Mouse (Mus musculus): ENCODE measurements at regions not wholly inside any gene's neighbourhood (a gene's known extent, or its start where the extent isn't known, plus 50 kb on each side); places are given as distances from the start of the nearest gene placed in this dataset.

DNA sequence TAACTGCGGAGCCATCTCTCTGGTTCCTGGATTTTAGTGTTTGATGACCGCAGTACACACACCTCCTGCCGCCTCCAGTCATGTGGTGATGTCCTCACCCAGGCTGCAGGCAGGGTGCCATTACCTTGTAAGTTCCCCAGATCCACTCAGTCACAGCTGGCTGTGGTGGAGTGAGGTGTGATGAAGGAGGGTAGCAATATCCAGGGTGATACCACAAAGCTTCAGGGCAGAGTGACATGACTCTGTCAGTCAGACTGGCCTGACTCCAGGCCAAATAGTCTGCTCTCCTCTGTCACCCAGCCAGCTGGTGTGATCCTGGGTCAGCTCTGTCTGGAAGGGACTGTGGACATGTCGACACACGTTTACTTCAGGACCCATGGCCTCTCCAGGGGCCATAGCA, 183.7 kb downstream of the Utp6 start:
- WGBS: 67% methylated on average over 5 of the region's 5 CpGs
- H3K4me1 ChIP-seq (ENCODE audit: control insufficient read depth, insufficient read depth, low read length): peaks cover 10% of the 10 kb centered on the region
- DNase-seq: no peak
- TF ChIP-seq POLR2A (IDR thresholded peaks at IDR 0.05; ENCODE audit: borderline replicate concordance, extremely low read depth, low read depth, low read length) (no peak), CTCF (IDR thresholded peaks at IDR 0.05; ENCODE audit: insufficient read depth, low read length) (no peak)
- no peak overlapping the region for H3K4me3 ChIP-seq (replicated peaks; ENCODE audit: extremely low read depth, low read depth, low read length)

DNA sequence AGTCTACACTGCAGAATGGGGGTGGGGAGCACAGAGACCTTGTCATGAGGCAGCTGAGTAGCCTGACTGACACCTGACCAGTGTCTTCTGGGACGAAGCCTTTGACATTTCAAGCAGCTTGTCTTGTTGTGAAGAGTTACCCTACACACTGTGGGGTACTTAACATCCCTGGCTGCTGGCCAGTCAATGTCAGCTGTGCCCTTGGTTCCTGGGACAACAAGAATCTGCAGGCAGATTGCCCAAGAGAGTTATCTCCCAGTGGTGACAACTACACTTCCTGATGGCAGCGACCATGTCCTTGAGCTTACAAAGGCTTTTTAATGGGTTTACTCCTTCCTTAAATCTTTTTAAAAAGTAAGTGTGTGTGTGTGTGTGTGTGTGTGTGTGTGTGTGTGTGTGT, 184.2 kb downstream of the Utp6 start:
- DNase-seq: no peak

DNA sequence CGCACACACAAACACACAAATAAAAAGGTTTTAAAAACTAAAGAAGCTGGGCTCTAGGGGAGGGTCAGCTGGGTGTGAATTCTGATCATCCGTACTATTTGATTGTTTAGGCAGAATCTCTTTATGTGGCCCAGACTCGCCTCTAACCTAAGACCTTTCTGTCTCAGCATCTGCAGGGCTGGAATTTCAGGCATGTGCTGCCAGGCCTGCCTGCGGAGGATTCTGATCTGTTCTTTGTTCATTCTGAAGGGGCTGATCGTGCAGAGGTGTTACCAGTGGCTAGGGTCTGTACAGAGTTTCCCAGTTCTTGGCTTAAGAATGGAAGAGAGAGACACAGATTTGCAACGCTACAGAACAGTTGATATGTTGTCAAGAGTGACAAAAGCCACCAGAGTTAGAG, 185.6 kb downstream of the Rab11fip4 start:
- peaks cover 12% of the 10 kb centered on the region for H3K4me1 ChIP-seq (ENCODE audit: control insufficient read depth, insufficient read depth, low read length)
- DNase-seq: no peak
- WGBS: 83% methylated on average over 6 of the region's 6 CpGs
- no peak overlapping the region for H3K4me3 ChIP-seq (replicated peaks; ENCODE audit: extremely low read depth, low read depth, low read length)
- TF ChIP-seq POLR2A (IDR thresholded peaks at IDR 0.05; ENCODE audit: borderline replicate concordance, extremely low read depth, low read depth, low read length) (no peak), CTCF (IDR thresholded peaks at IDR 0.05; ENCODE audit: insufficient read depth, low read length) (no peak)

More for the DNA sequence above, 184.2 kb downstream of the Utp6 start:
- peaks cover 12% of the 10 kb centered on the region for H3K4me1 ChIP-seq (ENCODE audit: control insufficient read depth, insufficient read depth, low read length)
- no peak for TF ChIP-seq CTCF (IDR thresholded peaks at IDR 0.05; ENCODE audit: insufficient read depth, low read length)
- no peak for TF ChIP-seq POLR2A (IDR thresholded peaks at IDR 0.05; ENCODE audit: borderline replicate concordance, extremely low read depth, low read depth, low read length)
- 18% methylated on average over 2 of the region's 2 CpGs for WGBS
- H3K4me3 ChIP-seq (replicated peaks; ENCODE audit: extremely low read depth, low read depth, low read length): no peak overlapping the region

DNA sequence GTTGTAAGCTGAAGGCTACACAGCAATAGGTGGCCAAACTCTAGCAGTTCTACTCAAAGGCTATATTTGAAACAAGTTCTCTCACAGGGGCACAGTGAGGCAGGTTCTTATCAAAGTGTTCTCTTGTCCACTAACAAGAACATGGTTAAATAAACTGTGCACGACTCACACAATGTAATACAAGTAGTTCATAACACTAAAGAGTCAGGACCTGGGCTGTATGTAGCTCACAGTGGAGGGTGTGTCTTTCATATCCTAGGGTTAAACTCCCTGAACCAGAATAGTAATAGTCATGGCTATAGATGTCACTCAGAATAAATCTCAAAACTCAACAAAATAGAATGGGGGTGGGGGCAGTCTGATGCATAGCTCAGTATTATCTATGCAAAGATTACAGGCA, 182.7 kb downstream of the Rab11fip4 start:
- 35% methylated on average over 1 of the region's 1 CpGs for WGBS
- no peak overlapping the region for H3K4me3 ChIP-seq (replicated peaks; ENCODE audit: extremely low read depth, low read depth, low read length)
- no peak for DNase-seq
- TF ChIP-seq POLR2A (IDR thresholded peaks at IDR 0.05; ENCODE audit: borderline replicate concordance, extremely low read depth, low read depth, low read length) (no peak), CTCF (IDR thresholded peaks at IDR 0.05; ENCODE audit: insufficient read depth, low read length) (no peak)
- H3K4me1 ChIP-seq (ENCODE audit: control insufficient read depth, insufficient read depth, low read length): peaks cover 15% of the 10 kb centered on the region

DNA sequence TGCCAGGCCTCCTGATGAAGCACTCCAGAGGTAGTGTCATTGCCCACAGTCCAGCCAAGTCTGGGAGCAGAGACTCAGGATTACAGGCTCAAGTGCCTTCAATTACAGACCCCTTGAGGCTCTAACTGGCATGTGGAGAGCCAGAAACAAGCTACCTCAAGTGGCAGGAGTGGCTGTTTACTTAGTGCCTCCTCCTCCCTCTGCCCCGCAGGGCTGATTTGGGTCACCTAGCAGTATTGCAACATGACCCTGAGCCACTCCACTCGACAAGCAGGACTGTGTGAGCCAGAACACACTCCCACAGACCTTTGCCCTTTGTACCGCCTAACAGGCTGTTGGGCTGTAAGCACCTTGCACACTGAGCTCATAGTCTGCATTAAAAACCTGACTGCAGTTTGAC, 180.4 kb downstream of the Rab11fip4 start:
- peak; percentile 75 for DNase-seq
- 41% methylated on average over 3 of the region's 3 CpGs for WGBS

GRCm38 (mm10) chr11:79767111-79767510, 176.1 kb downstream of the Rab11fip4 start:
- H3K4me3 ChIP-seq (replicated peaks; ENCODE audit: extremely low read depth, low read depth, low read length): no peak overlapping the region
- peaks cover 4% of the 10 kb centered on the region; the same call in 1 of the 2 replicates for H3K4me1 ChIP-seq (ENCODE audit: control insufficient read depth, insufficient read depth, low read length)
- TF ChIP-seq CTCF (IDR thresholded peaks at IDR 0.05; ENCODE audit: insufficient read depth, low read length): no peak
- no peak for TF ChIP-seq POLR2A (IDR thresholded peaks at IDR 0.05; ENCODE audit: borderline replicate concordance, extremely low read depth, low read depth, low read length)
- 98% methylated on average over 5 of the region's 5 CpGs for WGBS
- DNase-seq: no peak

More for the DNA sequence above, 180.4 kb downstream of the Rab11fip4 start:
- TF ChIP-seq POLR2A (IDR thresholded peaks at IDR 0.05; ENCODE audit: borderline replicate concordance, extremely low read depth, low read depth, low read length) (no peak), CTCF (IDR thresholded peaks at IDR 0.05; ENCODE audit: insufficient read depth, low read length) (no peak)
- no peak overlapping the region for H3K4me3 ChIP-seq (replicated peaks; ENCODE audit: extremely low read depth, low read depth, low read length)
- peaks cover 7% of the 10 kb centered on the region for H3K4me1 ChIP-seq (ENCODE audit: control insufficient read depth, insufficient read depth, low read length)

DNA sequence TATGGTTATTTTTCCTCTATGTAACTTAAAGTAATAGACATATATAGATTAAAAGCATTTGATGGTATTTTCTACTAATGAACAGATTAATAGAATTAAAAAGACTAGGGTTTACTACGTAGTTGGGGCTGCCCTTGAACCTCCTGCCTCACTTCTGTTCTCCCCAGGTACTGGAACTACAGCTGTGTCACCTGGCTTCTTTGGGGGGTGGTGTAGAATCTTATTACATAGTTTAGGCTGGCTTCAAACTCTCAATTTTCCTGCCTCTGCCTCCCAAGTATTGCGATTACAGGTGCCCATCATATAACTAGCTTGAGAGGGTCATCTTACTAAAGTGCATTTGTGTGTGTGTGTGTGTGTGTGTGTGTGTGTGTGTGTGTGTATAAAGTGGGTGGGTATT, 175.0 kb downstream of the Rab11fip4 start:
- Histone ChIP-seq H3K4me3 (replicated peaks; ENCODE audit: extremely low read depth, low read depth, low read length) (no peak overlapping the region), H3K4me1 (ENCODE audit: control insufficient read depth, insufficient read depth, low read length) (peaks cover 2% of the 10 kb centered on the region; the same call in 1 of the 2 replicates)
- no peak for TF ChIP-seq POLR2A (IDR thresholded peaks at IDR 0.05; ENCODE audit: borderline replicate concordance, extremely low read depth, low read depth, low read length)
- no peak for TF ChIP-seq CTCF (IDR thresholded peaks at IDR 0.05; ENCODE audit: insufficient read depth, low read length)
- 97% methylated on average over 2 of the region's 2 CpGs for WGBS
- DNase-seq: no peak

GRCm38 (mm10) chr11:79765396-79765795, 174.4 kb downstream of the Rab11fip4 start:
- TF ChIP-seq CTCF (IDR thresholded peaks at IDR 0.05; ENCODE audit: insufficient read depth, low read length) (no peak), POLR2A (IDR thresholded peaks at IDR 0.05; ENCODE audit: borderline replicate concordance, extremely low read depth, low read depth, low read length) (no peak)
- Histone ChIP-seq H3K4me3 (replicated peaks; ENCODE audit: extremely low read depth, low read depth, low read length) (no peak overlapping the region), H3K4me1 (ENCODE audit: control insufficient read depth, insufficient read depth, low read length) (no peaks in the 10 kb centered on the region)
- no peak for DNase-seq
- WGBS: 69% methylated on average over 2 of the region's 2 CpGs

GRCm38 (mm10) chr11:79764026-79764425, 173.0 kb downstream of the Rab11fip4 start:
- H3K4me3 ChIP-seq (replicated peaks; ENCODE audit: extremely low read depth, low read depth, low read length): no peak overlapping the region
- no peak for DNase-seq
- TF ChIP-seq CTCF (IDR thresholded peaks at IDR 0.05; ENCODE audit: insufficient read depth, low read length) (no peak), POLR2A (IDR thresholded peaks at IDR 0.05; ENCODE audit: borderline replicate concordance, extremely low read depth, low read depth, low read length) (no peak)
- WGBS: 79% methylated on average over 6 of the region's 6 CpGs
- H3K4me1 ChIP-seq (ENCODE audit: control insufficient read depth, insufficient read depth, low read length): no peaks in the 10 kb centered on the region

GRCm38 (mm10) chr11:79762654-79763053, 171.6 kb downstream of the Rab11fip4 start:
- no peak overlapping the region for H3K4me3 ChIP-seq (replicated peaks; ENCODE audit: extremely low read depth, low read depth, low read length)
- WGBS: 100% methylated on average over 2 of the region's 2 CpGs
- no peaks in the 10 kb centered on the region for H3K4me1 ChIP-seq (ENCODE audit: control insufficient read depth, insufficient read depth, low read length)
- DNase-seq: no peak
- TF ChIP-seq POLR2A (IDR thresholded peaks at IDR 0.05; ENCODE audit: borderline replicate concordance, extremely low read depth, low read depth, low read length): no peak
- no peak for TF ChIP-seq CTCF (IDR thresholded peaks at IDR 0.05; ENCODE audit: insufficient read depth, low read length)
